Mouse (Mus musculus) erythroblast, embryonic 14.5 days (primary cell): ENCODE data around the gene Lrig1. TPM values are rescaled to one million over a fixed set of nuclear protein-coding genes. Genes with fewer than 3 reads are reported as not detected.

ENCODE experiments used
- H3K27me3 ChIP-seq: 2 replicates; pipeline ENCODE4 v1.6.1; 2012; ENCODE audit warnings: inconsistent platforms; ENCODE audit not compliant: control insufficient read depth
- H3K36me3 ChIP-seq: 2 replicates; pipeline ENCODE4 v1.6.1; 2012; ENCODE audit warnings: mild to moderate bottlenecking, inconsistent platforms; ENCODE audit not compliant: control insufficient read depth
- H3K4me1 ChIP-seq: 2 replicates; pipeline ENCODE4 v1.6.1; 2012; ENCODE audit warnings: inconsistent platforms; ENCODE audit not compliant: control insufficient read depth
- H3K4me3 ChIP-seq: replicated peaks from 2 replicates; pipeline ENCODE3; 2012; ENCODE audit warnings: moderate library complexity, mild to moderate bottlenecking, inconsistent platforms
- H3K9me3 ChIP-seq: 2 replicates; pipeline ENCODE4 v1.6.1; 2012; ENCODE audit warnings: low read length, inconsistent platforms, mixed read lengths; ENCODE audit not compliant: control insufficient read depth
- GATA1 ChIP-seq: IDR thresholded peaks from 2 replicates; pipeline ENCODE4 v1.6.1; 2012; ENCODE audit warnings: low read length, inconsistent platforms, mixed read lengths
- TAL1 ChIP-seq: IDR thresholded peaks from 3 replicates; pipeline ENCODE4 v1.6.1; 2012; ENCODE audit warnings: low read length, inconsistent platforms, mixed read lengths
- polyA plus RNA-seq: library from polyadenylated mRNA; stranded (reverse); fragments of >175 nt; gene quantifications from 2 replicates; pipeline ENCODE4 v1.2.3, GENCODE M21; 2012

Lrig1 gene
- polyA plus RNA-seq, 1 experiment, result 0.06 TPM

DNA sequence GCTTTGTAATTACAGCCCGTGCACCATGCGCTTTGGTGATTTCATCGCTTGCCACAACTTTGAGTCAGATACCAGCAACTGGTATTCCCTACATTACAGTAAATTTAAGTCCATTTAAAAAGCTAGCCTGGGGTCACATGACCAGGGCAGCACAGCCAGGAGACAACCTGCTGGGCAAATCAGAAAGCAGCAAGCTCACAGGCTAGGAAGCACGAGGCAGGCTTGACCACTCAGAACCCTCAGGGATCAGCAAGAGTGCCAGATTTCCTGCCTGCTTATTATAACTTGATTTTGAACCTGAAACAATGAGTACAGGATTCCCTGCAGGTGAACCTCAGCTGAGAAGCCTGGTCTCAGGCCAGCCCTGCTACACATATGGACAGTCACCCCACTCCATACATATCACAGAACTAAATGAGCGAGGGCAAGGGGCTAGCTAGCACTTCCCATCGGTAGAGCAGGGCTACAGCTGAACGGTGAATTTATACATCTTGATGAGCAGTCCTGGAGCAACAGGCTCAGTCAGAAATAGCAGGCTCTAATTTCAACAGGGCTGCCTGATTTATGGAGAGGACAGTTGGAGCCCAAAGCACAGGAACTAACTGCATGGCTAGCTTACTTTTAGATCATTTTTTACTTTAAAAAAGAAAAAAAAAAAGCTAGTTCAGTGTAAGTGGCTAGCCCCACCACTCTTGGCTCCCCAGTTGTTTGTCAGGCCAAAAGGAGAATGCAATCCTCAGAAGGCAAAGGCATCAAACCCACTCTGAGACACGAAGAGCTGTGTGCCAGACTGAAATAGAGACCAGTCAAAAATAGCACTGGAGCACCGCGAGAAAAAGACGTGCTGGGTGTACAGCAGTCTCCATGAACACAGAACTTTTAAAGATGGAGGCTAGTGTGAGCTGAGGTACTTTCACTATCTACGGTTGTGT, 42.5 kb downstream of the Lrig1 start:
- Histone ChIP-seq H3K4me3 (no peak overlapping the region), H3K9me3 (no peaks in the 10 kb centered on the region), H3K27me3 (no peaks in the 10 kb centered on the region), H3K36me3 (no peaks in the 10 kb centered on the region), H3K4me1 (no peaks in the 10 kb centered on the region)
- TF ChIP-seq GATA1 (no peak), TAL1 (no peak)

DNA sequence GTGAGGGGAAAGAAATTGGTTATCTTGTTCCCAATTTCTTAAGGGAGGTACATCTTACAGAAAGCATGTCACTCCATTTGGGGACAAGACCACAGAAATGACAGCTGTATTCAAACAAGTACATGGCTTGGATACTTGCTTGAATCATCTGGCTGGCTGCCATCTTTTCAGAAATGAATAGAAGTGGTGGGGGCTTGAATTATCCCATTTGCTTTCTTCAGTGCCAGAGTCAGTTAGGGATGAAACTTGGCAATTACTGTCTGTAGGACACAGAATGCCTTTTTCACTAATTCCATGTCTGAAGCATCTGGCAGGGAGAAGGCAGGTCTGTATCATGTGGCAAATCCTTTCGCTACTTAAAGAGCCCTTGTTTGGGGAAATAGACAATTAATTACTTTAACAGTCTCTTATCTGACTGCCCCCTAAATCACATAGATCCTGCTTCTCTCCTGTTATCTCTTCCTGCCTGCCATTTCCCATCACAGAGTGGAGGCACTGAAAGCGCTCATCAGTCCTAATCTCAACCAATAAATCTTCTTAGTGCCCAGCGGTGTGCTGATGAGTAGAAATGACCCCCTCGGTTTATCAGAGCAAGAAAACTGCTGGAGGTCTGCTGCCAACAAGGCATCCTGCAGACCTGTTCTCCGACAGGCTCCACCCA, 44.0 kb downstream of the Lrig1 start:
- H3K36me3 ChIP-seq, result no peaks in the 10 kb centered on the region
- H3K4me3 ChIP-seq, result no peak overlapping the region
- no peaks in the 10 kb centered on the region for H3K27me3 ChIP-seq
- no peaks in the 10 kb centered on the region for H3K9me3 ChIP-seq
- TF ChIP-seq TAL1 (no peak), GATA1 (no peak)
- no peaks in the 10 kb centered on the region for H3K4me1 ChIP-seq

DNA sequence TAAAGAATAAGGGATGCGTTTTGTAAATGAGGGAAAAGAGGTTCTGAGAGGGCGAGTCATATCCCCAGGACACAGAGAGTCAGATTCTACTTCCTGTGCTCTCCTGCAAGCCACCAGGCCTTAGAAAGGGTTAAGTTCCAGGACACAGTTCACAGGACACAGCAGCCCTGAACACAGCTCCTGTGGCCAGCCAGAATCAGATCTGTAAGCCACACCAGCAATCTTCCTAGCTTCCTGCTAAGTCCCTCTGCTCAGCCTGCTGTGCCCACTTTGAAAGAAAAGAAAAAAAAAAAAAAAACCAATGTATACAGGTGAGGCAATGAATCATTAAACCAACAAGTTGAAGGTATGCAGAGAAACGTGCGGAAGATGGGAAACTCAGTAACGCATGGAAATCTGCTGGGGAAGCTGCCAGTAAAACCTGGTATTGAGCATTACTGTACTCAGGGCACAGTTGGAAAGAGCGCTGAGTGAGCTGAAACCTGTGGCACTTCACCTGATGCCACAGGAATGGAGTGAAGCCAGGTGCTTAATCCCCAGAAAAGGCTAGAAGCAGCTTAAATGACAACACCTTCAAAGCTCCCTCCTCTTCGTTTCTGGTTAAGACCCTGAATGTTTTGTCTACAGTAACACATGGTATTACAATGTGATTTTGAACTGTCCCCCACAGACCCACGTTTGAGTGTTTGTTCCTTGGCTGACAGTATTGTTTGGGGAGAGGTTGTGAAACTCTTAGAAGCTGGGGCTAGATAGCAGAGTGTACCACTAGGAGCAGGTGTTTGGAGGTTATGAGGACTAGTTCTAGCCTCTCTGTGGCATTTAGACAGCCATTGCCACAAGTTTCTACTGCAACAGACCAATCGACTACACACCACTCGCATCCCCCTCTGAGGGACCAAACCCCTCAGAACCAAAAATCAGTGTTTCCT, 46.3 kb downstream of the Lrig1 start:
- no peaks in the 10 kb centered on the region for H3K9me3 ChIP-seq
- no peak for TF ChIP-seq TAL1
- TF ChIP-seq GATA1, result no peak
- no peaks in the 10 kb centered on the region for H3K27me3 ChIP-seq
- H3K4me1 ChIP-seq, result no peaks in the 10 kb centered on the region
- no peak overlapping the region for H3K4me3 ChIP-seq
- no peaks in the 10 kb centered on the region for H3K36me3 ChIP-seq

DNA sequence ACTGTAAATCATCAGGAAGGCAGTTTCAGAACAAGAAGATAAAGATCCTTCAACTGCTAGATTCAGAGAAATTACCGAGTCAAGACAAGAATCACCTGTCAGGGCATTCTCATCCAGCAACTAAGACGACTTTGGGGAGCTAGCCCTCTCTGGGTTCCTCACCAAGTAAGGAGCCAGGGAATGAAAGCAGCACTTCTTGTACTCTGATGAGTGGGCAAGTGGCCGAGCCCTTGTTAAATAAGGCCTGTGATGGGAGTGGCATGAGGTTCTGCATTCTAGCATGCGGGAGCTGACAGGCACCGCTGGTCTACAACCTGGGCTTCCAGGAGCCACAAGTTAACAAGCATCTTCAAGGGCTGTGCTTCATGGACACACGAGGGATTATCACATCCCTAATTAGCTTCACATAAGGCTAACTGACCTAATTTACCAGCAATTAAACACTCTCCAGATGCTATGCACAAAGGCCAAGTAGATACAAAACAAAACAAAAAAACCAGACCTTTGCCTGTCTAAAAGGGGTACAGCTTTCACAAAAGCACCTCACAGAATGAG, 47.2 kb downstream of the Lrig1 start:
- Histone ChIP-seq H3K4me3 (no peak overlapping the region), H3K36me3 (no peaks in the 10 kb centered on the region), H3K27me3 (no peaks in the 10 kb centered on the region), H3K9me3 (no peaks in the 10 kb centered on the region), H3K4me1 (no peaks in the 10 kb centered on the region)
- TF ChIP-seq TAL1, result no peak
- no peak for TF ChIP-seq GATA1

DNA sequence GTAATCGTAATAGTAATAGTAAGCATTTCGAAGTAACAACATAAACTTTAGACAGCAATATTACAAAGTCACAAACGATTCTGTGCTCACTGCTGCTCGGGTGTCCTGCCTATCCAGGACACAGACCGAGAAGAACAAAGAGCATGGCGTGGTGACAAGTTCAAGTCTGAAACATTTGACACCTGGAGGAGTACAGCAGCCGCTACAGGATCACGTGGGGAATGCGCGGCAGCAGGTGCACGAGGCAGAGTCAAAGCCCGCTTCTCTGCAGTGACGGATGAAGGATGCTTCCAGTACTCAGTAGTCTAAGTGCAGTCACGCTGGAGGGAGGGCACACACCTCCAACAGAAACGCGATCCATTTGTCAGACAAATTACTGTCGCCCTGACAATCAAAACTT, 48.4 kb downstream of the Lrig1 start:
- no peak for TF ChIP-seq TAL1
- no peak for TF ChIP-seq GATA1
- no peaks in the 10 kb centered on the region for H3K27me3 ChIP-seq
- H3K36me3 ChIP-seq, result no peaks in the 10 kb centered on the region

DNA sequence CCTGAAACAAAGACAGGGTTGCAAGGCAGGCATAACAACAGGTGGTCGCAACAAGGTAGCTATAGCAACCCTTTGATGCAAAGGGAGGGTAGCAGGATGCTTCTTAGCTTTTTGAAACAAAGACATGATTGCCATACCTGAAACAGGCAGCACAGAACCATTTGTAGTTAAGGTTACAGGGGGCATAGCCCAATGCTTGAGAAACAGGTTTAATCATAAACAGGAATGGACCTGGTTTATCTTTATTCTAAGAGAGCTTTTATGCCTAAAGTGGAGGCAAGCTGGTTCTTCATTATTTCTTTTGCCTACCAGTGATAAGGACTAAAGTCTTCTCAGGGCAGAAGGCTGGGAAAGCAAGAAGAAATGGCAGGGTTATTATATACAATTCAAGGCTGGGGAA, 50.3 kb downstream of the Lrig1 start:
- TF ChIP-seq GATA1, result no peak
- no peak for TF ChIP-seq TAL1
- H3K4me1 ChIP-seq, result no peaks in the 10 kb centered on the region
- no peaks in the 10 kb centered on the region for H3K9me3 ChIP-seq
- no peak overlapping the region for H3K4me3 ChIP-seq
- no peaks in the 10 kb centered on the region for H3K27me3 ChIP-seq
- H3K36me3 ChIP-seq, result no peaks in the 10 kb centered on the region

More for the DNA sequence above, 48.4 kb downstream of the Lrig1 start:
- H3K9me3 ChIP-seq, result no peaks in the 10 kb centered on the region
- no peak overlapping the region for H3K4me3 ChIP-seq
- no peaks in the 10 kb centered on the region for H3K4me1 ChIP-seq

DNA sequence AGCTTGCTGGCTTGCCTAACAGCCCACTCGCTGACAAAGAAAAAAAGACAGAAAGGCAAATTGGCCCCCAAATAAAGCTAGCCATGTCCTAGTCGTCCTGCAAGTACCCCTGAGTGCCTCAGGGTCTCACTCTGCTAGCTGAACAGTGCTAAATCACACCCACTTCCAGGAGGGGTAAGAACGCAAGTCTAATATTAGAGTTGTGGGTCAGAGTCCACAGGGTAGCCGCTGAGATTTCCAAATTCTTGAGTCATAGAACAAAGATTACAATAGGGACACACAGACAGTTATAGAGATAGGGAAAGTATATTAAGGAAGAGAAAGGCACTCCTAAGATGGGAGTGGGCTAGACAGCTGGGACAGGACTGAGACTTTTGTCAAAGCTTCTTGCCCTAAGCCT, 51.5 kb downstream of the Lrig1 start:
- Histone ChIP-seq H3K36me3 (no peaks in the 10 kb centered on the region), H3K27me3 (no peaks in the 10 kb centered on the region)

DNA sequence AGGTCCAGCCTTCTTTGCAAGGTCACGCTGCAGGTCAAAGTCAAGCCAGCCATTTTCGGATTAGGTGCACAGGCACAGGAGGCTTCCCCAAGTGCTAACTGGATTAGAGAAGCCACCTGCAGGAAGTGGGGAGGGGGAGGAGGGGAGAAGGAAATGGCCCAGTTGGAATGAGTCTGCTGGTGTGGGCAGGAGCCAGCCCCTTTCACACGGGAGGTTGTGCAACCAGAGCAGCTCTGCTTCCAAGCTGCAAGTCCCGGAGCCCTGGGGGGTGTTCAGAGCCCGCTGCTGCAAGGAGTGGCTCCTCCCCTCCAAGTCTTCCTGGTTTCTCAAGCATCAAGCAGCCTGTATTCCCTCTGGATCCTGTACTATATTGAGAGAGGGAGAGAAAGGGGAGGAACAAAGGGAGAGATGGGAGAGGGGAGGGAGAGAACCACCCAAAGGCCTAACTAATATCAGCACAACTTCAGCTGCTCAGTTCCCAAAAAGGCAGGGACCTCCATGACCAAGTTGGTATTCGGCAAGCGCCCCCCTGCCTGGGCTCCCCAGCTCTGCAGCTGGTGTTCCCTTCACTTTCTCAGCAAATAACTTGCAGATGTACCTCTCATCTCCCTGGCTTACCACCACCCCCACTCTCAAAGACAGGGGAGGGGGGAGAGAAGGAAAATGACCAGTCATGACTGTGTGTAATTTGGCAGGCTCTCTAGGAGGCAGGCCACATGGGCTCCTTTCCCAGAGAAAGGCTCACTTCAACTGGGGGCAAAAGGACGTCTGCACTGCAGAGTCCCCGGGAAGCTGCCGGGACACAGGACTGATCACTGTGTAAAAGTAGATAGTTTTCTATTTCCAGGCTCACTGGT, 52.2 kb downstream of the Lrig1 start:
- Histone ChIP-seq H3K9me3 (no peaks in the 10 kb centered on the region), H3K36me3 (no peaks in the 10 kb centered on the region), H3K4me1 (no peaks in the 10 kb centered on the region), H3K27me3 (no peaks in the 10 kb centered on the region), H3K4me3 (no peak overlapping the region)
- no peak for TF ChIP-seq GATA1
- no peak for TF ChIP-seq TAL1

More for the DNA sequence above, 51.5 kb downstream of the Lrig1 start:
- Histone ChIP-seq H3K9me3 (no peaks in the 10 kb centered on the region), H3K4me1 (no peaks in the 10 kb centered on the region), H3K4me3 (no peak overlapping the region)
- TF ChIP-seq GATA1, result no peak
- no peak for TF ChIP-seq TAL1
